Mouse (Mus musculus): ENCODE measurements around the gene Canx. TPM values are rescaled to one million over a fixed set of nuclear protein-coding genes. Genes with fewer than 3 reads are reported as not detected.
A peak's percentile ranks its signal among the peaks of the same experiment; 100 is the strongest.

The Canx gene
- polyA plus RNA-seq, 1 experiment from 2014 or later = 284 TPM

DNA sequence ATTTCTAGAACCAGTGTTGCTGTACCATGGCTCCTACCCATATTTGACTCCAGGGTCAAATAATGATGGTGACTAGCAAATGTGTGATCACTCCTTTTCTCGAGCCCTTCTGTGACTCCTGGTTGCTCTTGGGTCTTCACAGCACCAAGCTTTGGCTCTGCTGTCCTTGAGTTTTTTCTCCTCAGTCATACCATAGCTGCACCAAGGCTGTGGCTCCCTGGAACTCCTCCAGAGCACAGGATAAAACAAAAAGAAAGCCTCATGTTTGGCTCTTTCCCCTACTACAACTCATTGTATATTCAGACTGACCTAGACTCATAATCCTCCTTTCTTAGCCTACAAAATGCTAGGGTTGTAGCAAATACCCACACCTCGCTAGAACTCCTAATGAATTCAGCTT is 52.7 kb downstream of the Canx start:
- no peak overlapping the region for H3K27ac ChIP-seq (replicated peaks)
- H3K4me1 ChIP-seq = peaks cover 21% of the 10 kb centered on the region
- H3K36me3 ChIP-seq = 0 out of 2 replicates have a peak, but pooled peaks cover 5% of the 10 kb centered on the region
- H3K4me2 ChIP-seq (replicated peaks) = no peak overlapping the region
- H3K9ac ChIP-seq = no peak overlapping the region
- no peaks in the 10 kb centered on the region for H3K27me3 ChIP-seq
- H3K4me3 ChIP-seq (replicated peaks) = no peak overlapping the region
- WGBS = 95% methylated on average over 2 of the region's 2 CpGs
- no peak for ATAC-seq (ENCODE audit: insufficient number of reproducible peaks, low FRiP score, low TSS enrichment, low read depth)
- no peaks in the 10 kb centered on the region for H3K9me3 ChIP-seq (replicated peaks)

DNA sequence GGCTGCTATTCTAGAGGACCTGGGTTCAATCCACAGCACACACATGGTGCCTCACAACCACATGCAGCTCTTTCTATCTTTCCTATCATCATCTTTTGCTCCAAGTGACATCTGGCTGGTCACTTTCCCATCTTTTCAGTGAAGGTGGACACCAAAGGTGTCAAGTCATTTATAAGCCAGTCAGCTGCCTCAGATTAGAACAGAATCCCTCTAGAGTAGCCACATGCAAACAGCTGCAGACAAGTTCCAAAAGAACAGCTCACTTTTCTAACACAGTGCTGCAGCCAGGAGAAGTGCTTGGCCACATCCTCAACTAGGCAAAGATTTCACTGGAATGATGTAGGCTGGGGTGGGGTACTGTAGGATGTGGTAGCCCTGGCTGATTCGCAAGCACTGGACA is 55.6 kb downstream of the Canx start:
- no peak for ATAC-seq (ENCODE audit: insufficient number of reproducible peaks, low FRiP score, low TSS enrichment, low read depth)
- Histone ChIP-seq H3K27ac (replicated peaks) (no peak overlapping the region), H3K9me3 (replicated peaks) (no peaks in the 10 kb centered on the region), H3K4me3 (replicated peaks) (no peak overlapping the region), H3K27me3 (no peaks in the 10 kb centered on the region), H3K36me3 (peaks cover 25% of the 10 kb centered on the region), H3K4me2 (replicated peaks) (no peak overlapping the region), H3K4me1 (peaks cover 7% of the 10 kb centered on the region; the same call in 1 of the 2 replicates), H3K9ac (no peak overlapping the region)
- 96% methylated on average over 1 of the region's 1 CpGs for WGBS

DNA sequence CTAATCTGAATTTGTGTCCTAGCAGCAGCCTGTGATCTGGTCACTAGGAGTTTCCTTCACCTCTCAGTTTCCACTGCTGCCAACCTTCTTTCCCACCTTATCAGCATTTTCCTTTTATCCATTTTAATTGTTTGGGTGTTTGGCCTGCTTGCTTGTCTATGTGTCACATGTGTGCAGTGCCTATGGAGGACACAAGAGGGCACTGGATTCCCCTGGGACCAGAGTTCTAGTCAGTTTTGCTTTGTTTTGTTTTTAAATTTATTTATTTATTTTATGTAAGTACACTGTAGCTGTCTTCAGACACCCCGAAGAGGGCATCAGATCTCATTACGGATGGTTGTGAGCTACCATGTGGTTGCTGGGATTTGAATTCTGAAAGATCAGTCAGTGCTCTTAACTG is 56.3 kb downstream of the Canx start:
- H3K4me2 ChIP-seq (replicated peaks) = no peak overlapping the region
- H3K27ac ChIP-seq (replicated peaks) = no peak overlapping the region
- no peak overlapping the region for H3K4me3 ChIP-seq (replicated peaks)
- H3K9ac ChIP-seq = no peak overlapping the region
- H3K9me3 ChIP-seq (replicated peaks) = no peaks in the 10 kb centered on the region
- peaks cover 7% of the 10 kb centered on the region; the same call in 1 of the 2 replicates for H3K4me1 ChIP-seq
- H3K36me3 ChIP-seq = peaks cover 32% of the 10 kb centered on the region
- no peak for ATAC-seq (ENCODE audit: insufficient number of reproducible peaks, low FRiP score, low TSS enrichment, low read depth)
- 77% methylated on average over 2 of the region's 2 CpGs for WGBS
- H3K27me3 ChIP-seq = no peaks in the 10 kb centered on the region

DNA sequence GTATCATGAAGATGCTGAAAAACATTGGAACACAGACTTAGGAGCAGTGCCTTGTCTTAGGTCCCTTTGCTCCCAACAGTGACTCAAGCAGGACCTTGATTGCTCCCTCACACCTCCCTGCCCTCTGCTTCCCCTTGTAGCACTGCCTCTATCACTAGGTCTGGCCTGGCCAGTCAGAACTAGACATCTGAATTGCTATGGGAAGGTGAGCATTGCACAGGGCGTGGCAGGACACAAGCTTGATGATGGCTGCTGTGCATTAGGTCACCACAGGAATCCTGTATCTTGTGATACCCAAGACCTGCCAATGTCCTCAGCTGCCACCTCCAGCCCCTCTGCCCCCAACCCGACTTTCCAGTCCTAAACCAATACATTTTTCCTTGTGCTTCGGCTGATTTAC is 58.5 kb downstream of the Canx start:
- Histone ChIP-seq H3K36me3 (peaks cover 49% of the 10 kb centered on the region), H3K9ac (no peak overlapping the region)
- no peak for ATAC-seq (ENCODE audit: insufficient number of reproducible peaks, low FRiP score, low TSS enrichment, low read depth)

DNA sequence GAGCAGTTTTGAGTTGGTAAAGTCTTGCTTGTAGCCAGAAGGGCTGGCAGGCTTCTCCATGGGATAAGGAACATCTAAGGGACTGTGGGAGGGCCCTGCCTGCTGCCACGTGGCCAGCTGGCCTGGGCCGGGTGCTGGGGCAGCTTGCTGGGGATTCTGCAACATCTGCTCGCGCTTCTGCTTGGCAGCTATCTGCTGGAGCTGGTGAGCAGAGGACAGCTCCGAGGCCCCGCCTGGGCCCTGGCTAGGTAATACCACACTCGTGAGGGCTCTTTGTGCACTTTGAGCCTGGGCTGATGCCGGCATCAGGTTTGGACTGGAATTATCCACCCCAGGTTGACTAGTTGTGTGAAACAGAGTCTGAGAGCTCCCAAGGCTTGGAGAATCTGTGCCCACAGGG is 59.5 kb downstream of the Canx start:
- 83% methylated on average over 8 of the region's 8 CpGs for WGBS
- Histone ChIP-seq H3K9me3 (replicated peaks) (no peaks in the 10 kb centered on the region), H3K4me2 (replicated peaks) (no peak overlapping the region), H3K4me3 (replicated peaks) (no peak overlapping the region), H3K36me3 (peaks cover 60% of the 10 kb centered on the region), H3K27me3 (no peaks in the 10 kb centered on the region), H3K4me1 (no peaks in the 10 kb centered on the region), H3K27ac (replicated peaks) (no peak overlapping the region), H3K9ac (no peak overlapping the region)
- no peak for ATAC-seq (ENCODE audit: insufficient number of reproducible peaks, low FRiP score, low TSS enrichment, low read depth)

More for the DNA sequence above, 58.5 kb downstream of the Canx start:
- Histone ChIP-seq H3K4me2 (replicated peaks) (no peak overlapping the region), H3K27me3 (no peaks in the 10 kb centered on the region), H3K9me3 (replicated peaks) (no peaks in the 10 kb centered on the region), H3K27ac (replicated peaks) (no peak overlapping the region), H3K4me3 (replicated peaks) (no peak overlapping the region), H3K4me1 (peaks cover 7% of the 10 kb centered on the region; the same call in 1 of the 2 replicates)
- WGBS = 92% methylated on average over 3 of the region's 3 CpGs

DNA sequence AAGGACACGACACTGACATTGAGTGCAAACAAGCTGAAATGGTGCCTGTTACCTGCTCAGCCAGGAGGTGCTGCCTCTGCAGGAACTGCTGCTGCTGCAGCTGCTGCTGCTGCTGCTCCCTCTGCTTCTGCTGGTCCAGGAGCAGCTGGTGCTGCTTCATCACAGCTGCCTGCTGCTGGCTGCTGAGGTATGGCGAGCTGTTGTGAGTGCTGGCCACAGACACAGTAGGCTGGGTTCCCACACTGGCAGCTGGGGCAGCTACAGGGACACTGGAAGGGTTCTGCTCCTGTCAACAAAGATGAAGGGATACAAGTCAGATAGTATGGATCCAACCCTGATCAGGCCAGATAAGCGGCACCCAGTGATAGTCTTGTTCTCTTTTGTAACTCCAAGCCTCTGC is 62.3 kb downstream of the Canx start:
- Histone ChIP-seq H3K4me1 (no peaks in the 10 kb centered on the region), H3K4me2 (replicated peaks) (no peak overlapping the region), H3K27ac (replicated peaks) (no peak overlapping the region), H3K36me3 (peaks cover 87% of the 10 kb centered on the region), H3K27me3 (no peaks in the 10 kb centered on the region), H3K4me3 (replicated peaks) (no peak overlapping the region), H3K9ac (no peak overlapping the region), H3K9me3 (replicated peaks) (no peaks in the 10 kb centered on the region)
- ATAC-seq (ENCODE audit: insufficient number of reproducible peaks, low FRiP score, low TSS enrichment, low read depth) = no peak
- WGBS = 89% methylated on average over 3 of the region's 3 CpGs

DNA sequence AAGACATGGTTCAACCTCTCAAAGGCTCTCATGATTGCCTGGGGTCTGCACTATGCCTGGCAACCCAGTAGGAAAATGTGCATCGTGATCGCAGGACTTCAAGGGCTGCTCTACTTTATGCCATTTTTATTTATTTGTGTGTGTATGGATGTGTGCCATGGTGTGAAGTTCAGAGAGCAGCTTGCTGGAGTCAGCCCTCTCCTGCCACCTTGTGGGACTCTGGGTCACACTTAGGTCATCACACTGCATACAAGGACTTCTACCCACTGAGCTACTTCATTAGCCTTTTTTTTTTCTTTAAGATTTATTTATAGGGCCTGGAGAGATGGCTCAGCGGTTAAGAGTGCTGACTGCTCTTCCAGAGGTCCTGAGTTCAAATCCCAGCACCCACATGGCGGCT is 63.5 kb downstream of the Canx start:
- ATAC-seq (ENCODE audit: insufficient number of reproducible peaks, low FRiP score, low TSS enrichment, low read depth) = no peak
- no peaks in the 10 kb centered on the region for H3K27me3 ChIP-seq
- peaks cover 96% of the 10 kb centered on the region for H3K36me3 ChIP-seq
- H3K4me3 ChIP-seq (replicated peaks) = no peak overlapping the region
- WGBS = 93% methylated on average over 4 of the region's 4 CpGs
- H3K4me2 ChIP-seq (replicated peaks) = no peak overlapping the region
- H3K27ac ChIP-seq (replicated peaks) = no peak overlapping the region
- no peaks in the 10 kb centered on the region for H3K4me1 ChIP-seq
- no peak overlapping the region for H3K9ac ChIP-seq
- no peaks in the 10 kb centered on the region for H3K9me3 ChIP-seq (replicated peaks)

DNA sequence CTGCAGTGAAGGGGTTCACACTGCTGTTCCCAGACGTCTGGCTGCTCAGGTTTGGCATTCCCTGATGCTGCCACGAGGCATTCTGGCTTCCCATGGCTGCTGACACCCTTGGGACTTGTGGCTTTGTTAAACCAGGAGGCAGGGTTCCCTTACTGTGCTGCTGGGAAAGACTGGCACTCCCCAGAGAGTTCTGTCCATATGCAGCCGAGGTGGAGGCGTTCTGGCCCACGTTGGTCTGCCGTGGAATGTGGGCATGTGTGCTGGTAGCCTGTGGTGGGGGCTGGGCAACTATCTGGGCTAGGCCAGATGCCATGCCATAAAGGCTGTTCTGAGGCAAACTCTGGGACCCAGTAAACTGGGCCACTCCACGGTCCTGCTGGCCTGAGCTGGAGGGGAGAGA is 67.2 kb downstream of the Canx start:
- peaks cover 78% of the 10 kb centered on the region for H3K36me3 ChIP-seq
- H3K4me3 ChIP-seq (replicated peaks) = no peak overlapping the region
- no peak overlapping the region for H3K9ac ChIP-seq
- H3K4me2 ChIP-seq (replicated peaks) = no peak overlapping the region
- no peaks in the 10 kb centered on the region for H3K27me3 ChIP-seq
- H3K4me1 ChIP-seq = peaks cover 7% of the 10 kb centered on the region; the same call in 1 of the 2 replicates
- 68% methylated on average over 7 of the region's 7 CpGs for WGBS
- H3K27ac ChIP-seq (replicated peaks) = no peak overlapping the region
- H3K9me3 ChIP-seq (replicated peaks) = no peaks in the 10 kb centered on the region
- ATAC-seq (ENCODE audit: insufficient number of reproducible peaks, low FRiP score, low TSS enrichment, low read depth) = no peak

DNA sequence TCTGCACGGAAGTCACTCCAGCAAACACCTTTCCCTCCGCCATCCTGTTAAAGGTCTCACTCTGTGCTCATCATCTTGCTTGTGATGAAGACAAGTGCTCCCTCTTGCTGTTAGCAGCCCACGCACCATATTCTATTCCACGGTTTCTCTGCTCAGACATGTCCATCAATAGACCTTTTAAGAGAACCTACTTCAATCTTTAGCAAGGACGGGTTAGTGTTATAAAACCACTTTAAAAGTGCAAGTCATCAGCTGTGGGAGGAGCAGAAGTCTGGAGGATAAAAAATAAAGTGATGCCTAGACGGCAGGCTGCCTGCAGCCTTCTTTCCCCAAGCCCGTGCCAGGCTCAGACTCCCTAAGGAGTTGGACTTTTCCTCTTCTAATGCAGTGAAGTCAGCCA is 68.9 kb downstream of the Canx start:
- H3K4me1 ChIP-seq = peaks cover 19% of the 10 kb centered on the region
- ATAC-seq (ENCODE audit: insufficient number of reproducible peaks, low FRiP score, low TSS enrichment, low read depth) = no peak
- no peak overlapping the region for H3K4me3 ChIP-seq (replicated peaks)
- H3K27ac ChIP-seq (replicated peaks) = no peak overlapping the region
- H3K4me2 ChIP-seq (replicated peaks) = no peak overlapping the region
- peaks cover 62% of the 10 kb centered on the region for H3K36me3 ChIP-seq
- H3K9me3 ChIP-seq (replicated peaks) = no peaks in the 10 kb centered on the region
- H3K27me3 ChIP-seq = no peaks in the 10 kb centered on the region
- no peak overlapping the region for H3K9ac ChIP-seq
- 72% methylated on average over 7 of the region's 7 CpGs for WGBS

DNA sequence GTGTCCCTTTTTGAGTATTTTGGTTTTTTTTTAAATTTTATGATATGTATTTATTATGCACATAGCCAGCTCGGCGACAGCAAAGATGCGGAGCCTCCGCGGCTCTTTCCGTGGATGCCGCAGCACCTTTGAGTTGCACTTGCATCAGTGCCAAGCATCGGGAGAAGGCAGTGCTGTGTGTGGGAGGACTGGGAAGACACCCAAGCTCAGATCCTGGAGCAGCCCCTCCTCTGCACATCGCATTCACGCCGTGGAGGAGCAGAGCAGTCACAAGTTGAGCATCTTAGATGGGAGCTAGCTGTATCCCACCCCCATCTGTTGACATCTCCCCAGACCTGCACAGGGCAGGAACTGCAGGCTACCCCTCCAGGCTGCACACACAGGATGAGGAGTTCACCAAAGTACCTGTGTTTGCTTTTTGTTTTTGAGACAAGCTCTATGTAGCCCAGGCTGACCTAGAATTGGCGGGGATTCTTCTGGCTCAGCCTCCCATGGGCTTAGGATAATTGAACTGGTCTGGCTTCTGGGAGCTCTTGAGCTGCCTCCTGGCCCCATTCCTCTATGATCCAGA is 71.4 kb downstream of the Canx start:
- 75% methylated on average over 12 of the region's 12 CpGs for WGBS
- no peaks in the 10 kb centered on the region for H3K9me3 ChIP-seq (replicated peaks)
- H3K4me1 ChIP-seq = peaks cover 19% of the 10 kb centered on the region
- no peak overlapping the region for H3K27ac ChIP-seq (replicated peaks)
- H3K9ac ChIP-seq = no peak overlapping the region
- peaks cover 36% of the 10 kb centered on the region for H3K36me3 ChIP-seq
- no peak overlapping the region for H3K4me3 ChIP-seq (replicated peaks)
- ATAC-seq (ENCODE audit: insufficient number of reproducible peaks, low FRiP score, low TSS enrichment, low read depth) = no peak
- H3K4me2 ChIP-seq (replicated peaks) = no peak overlapping the region
- no peaks in the 10 kb centered on the region for H3K27me3 ChIP-seq

DNA sequence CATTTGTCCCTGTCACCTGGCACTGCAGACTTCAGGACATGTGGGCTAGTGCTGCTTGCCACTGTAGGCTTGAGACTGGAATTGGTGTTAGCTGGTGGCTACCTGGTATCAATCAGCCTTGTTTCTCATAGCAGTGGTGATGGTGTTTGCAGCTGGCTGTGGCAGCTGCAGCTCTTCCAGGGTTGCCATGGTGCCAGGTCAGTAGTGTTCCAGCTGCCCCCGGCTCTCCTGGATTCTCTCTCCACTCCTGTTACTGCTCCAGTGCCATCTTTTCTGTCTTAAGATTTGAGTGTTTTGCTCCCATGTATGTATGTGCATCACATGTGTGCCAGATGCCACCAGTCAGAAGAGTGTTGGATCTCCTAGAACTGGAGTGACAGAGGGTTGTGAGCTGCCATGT is 72.1 kb downstream of the Canx start:
- Histone ChIP-seq H3K4me2 (replicated peaks) (no peak overlapping the region), H3K9me3 (replicated peaks) (no peaks in the 10 kb centered on the region), H3K27ac (replicated peaks) (no peak overlapping the region), H3K4me1 (peaks cover 19% of the 10 kb centered on the region), H3K27me3 (no peaks in the 10 kb centered on the region), H3K4me3 (replicated peaks) (no peak overlapping the region), H3K9ac (no peak overlapping the region), H3K36me3 (peaks cover 29% of the 10 kb centered on the region)
- WGBS = 50% methylated on average over 1 of the region's 1 CpGs
- ATAC-seq (ENCODE audit: insufficient number of reproducible peaks, low FRiP score, low TSS enrichment, low read depth) = no peak

DNA sequence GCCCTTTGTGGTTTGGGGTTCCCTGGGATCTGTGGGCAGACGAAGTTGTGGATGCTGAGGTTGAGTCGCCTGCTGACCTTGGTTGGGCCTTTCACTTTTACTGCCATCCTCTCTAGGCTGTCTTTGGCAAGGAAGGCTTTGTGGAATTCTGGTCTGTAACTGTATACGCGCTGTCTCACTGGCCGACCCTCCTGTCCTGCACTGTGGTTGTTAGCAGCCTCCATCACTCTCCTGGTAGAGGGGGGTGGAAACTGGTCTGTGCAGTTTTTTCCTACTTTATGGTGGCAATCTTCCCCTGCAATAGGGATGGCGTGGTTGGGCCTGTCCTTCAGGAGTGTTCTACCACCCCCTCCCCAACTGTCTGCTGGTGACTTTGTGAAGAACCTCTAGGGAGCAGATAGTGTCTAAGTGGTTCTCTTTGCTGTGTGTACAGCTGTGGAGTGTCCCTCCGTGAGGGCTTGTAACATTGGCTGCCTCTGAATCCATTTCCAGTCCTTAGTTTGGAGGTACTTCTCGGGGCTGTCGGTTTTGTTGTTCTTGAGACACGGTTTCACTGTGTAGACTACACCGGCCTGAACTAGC is 72.7 kb downstream of the Canx start:
- Histone ChIP-seq H3K9me3 (replicated peaks) (no peaks in the 10 kb centered on the region), H3K36me3 (peaks cover 23% of the 10 kb centered on the region), H3K27ac (replicated peaks) (no peak overlapping the region; the same call in 1 of the 2 replicates), H3K9ac (no peak overlapping the region), H3K4me1 (peaks cover 19% of the 10 kb centered on the region), H3K4me3 (replicated peaks) (no peak overlapping the region), H3K27me3 (no peaks in the 10 kb centered on the region), H3K4me2 (replicated peaks) (no peak overlapping the region)
- ATAC-seq (ENCODE audit: insufficient number of reproducible peaks, low FRiP score, low TSS enrichment, low read depth) = 0 out of 2 replicates have a peak, but pooled peaks have one; percentile 26
- 47% methylated on average over 11 of the region's 11 CpGs for WGBS
